Mouse (Mus musculus) midbrain, embryonic 16.5 days (tissue): ENCODE measurements at regions not wholly inside any gene's neighbourhood (a gene's known extent, or its start where the extent isn't known, plus 50 kb on each side); places are given as distances from the start of the nearest gene placed in this dataset.
"Not testable (repeated sequence)": the region's sequence is repeated elsewhere in the genome, so short reads cannot be mapped to it uniquely, and the experiment has no call there.

Experiments used
- ATAC-seq: fragments of 200-750 bp; cut with Nextera tagmentation; 2 replicates; pipeline ENCODE4 v1.8.0; 2017; ENCODE audit warnings: moderate TSS enrichment
- H3K27ac ChIP-seq: fragments of 300-500 bp; sonication (generic); 2 replicates; pipeline ENCODE4 v1.5.1; 2014; ENCODE audit warnings: mild to moderate bottlenecking, low read length, mixed read lengths
- H3K27me3 ChIP-seq: fragments of 300-500 bp; sonication (generic); 2 replicates; pipeline ENCODE4 v1.6.1; 2014; ENCODE audit warnings: low read depth, low read length, mixed read lengths; ENCODE audit not compliant: control insufficient read depth, insufficient read depth
- H3K36me3 ChIP-seq: fragments of 300-500 bp; sonication (generic); 2 replicates; pipeline ENCODE4 v1.6.1; 2014; ENCODE audit warnings: mild to moderate bottlenecking, low read length, moderate library complexity, mixed read lengths; ENCODE audit not compliant: control insufficient read depth, insufficient read depth
- H3K4me1 ChIP-seq: fragments of 300-500 bp; sonication (generic); 2 replicates; pipeline ENCODE4 v1.6.1; 2014; ENCODE audit warnings: mild to moderate bottlenecking, low read length, mixed read lengths; ENCODE audit not compliant: control insufficient read depth, insufficient read depth
- H3K4me2 ChIP-seq: fragments of 300-500 bp; sonication (generic); 2 replicates; pipeline ENCODE4 v1.6.1; 2014; ENCODE audit warnings: mild to moderate bottlenecking, low read length, mixed read lengths
- H3K4me3 ChIP-seq: fragments of 300-500 bp; sonication (generic); 2 replicates; pipeline ENCODE4 v1.5.1; 2014; ENCODE audit warnings: low read depth, mild to moderate bottlenecking, low read length, moderate library complexity, mixed read lengths
- H3K9ac ChIP-seq: fragments of 300-500 bp; sonication (generic); 2 replicates; pipeline ENCODE4 v1.6.1; 2014; ENCODE audit warnings: low read depth, low read length, mixed read lengths
- H3K9me3 ChIP-seq: fragments of 300-500 bp; sonication (generic); replicated peaks from 2 replicates; pipeline ENCODE4 v1.6.1; 2014; ENCODE audit warnings: mild to moderate bottlenecking, low read length, mixed read lengths; ENCODE audit not compliant: control insufficient read depth, poor library complexity, severe bottlenecking
- WGBS: fragments of 180-500 bp; shearing (Covaris S2); extraction: QIAGEN DNeasy Blood & Tissue Kit; methylation state at CpG from one replicate; pipeline ENCODE4 v1.1.7; 2014; 5-methylcytosine and 5-hydroxymethylcytosine counted together

- no peak for ATAC-seq
Measured at GRCm38 (mm10) chr4:94397284-94397683, 159.1 kb upstream of the Gm10306 start.

GRCm38 (mm10) chr4:94406922-94407321, 149.4 kb upstream of the Gm10306 start:
- Histone ChIP-seq H3K27me3 (no peaks in the 10 kb centered on the region), H3K9ac (no peak overlapping the region), H3K4me2 (no peak overlapping the region), H3K4me3 (no peak overlapping the region), H3K36me3 (no peaks in the 10 kb centered on the region), H3K9me3 (no peaks in the 10 kb centered on the region), H3K27ac (no peak overlapping the region), H3K4me1 (no peaks in the 10 kb centered on the region)
- no peak for ATAC-seq
- WGBS: 30% methylated on average over 1 of the region's 1 CpGs

More at GRCm38 (mm10) chr4:94397284-94397683, 159.1 kb upstream of the Gm10306 start:
- H3K9me3 ChIP-seq: no peaks in the 10 kb centered on the region
- WGBS: 80% methylated on average over 2 of the region's 2 CpGs
- H3K27ac ChIP-seq: no peak overlapping the region
- H3K4me1 ChIP-seq: peaks cover 3% of the 10 kb centered on the region
- H3K27me3 ChIP-seq: no peaks in the 10 kb centered on the region
- H3K9ac ChIP-seq: no peak overlapping the region
- no peak overlapping the region for H3K4me2 ChIP-seq
- H3K36me3 ChIP-seq: no peaks in the 10 kb centered on the region
- H3K4me3 ChIP-seq: no peak overlapping the region

GRCm38 (mm10) chr4:94407503-94407902, 148.8 kb upstream of the Gm10306 start:
- H3K9me3 ChIP-seq: no peaks in the 10 kb centered on the region
- no peak overlapping the region for H3K9ac ChIP-seq
- no peak overlapping the region for H3K27ac ChIP-seq
- ATAC-seq: no peak
- WGBS: 62% methylated on average over 4 of the region's 4 CpGs
- H3K27me3 ChIP-seq: no peaks in the 10 kb centered on the region
- no peak overlapping the region for H3K4me2 ChIP-seq
- no peak overlapping the region for H3K4me3 ChIP-seq
- H3K4me1 ChIP-seq: no peaks in the 10 kb centered on the region
- no peaks in the 10 kb centered on the region for H3K36me3 ChIP-seq

- H3K9ac ChIP-seq: no peak overlapping the region
- H3K27ac ChIP-seq: no peak overlapping the region
- no peaks in the 10 kb centered on the region for H3K9me3 ChIP-seq
- 61% methylated on average over 2 of the region's 2 CpGs for WGBS
- ATAC-seq: no peak
- no peaks in the 10 kb centered on the region for H3K27me3 ChIP-seq
- H3K4me1 ChIP-seq: no peaks in the 10 kb centered on the region
- no peaks in the 10 kb centered on the region for H3K36me3 ChIP-seq
- no peak overlapping the region for H3K4me3 ChIP-seq
- no peak overlapping the region for H3K4me2 ChIP-seq
Measured at GRCm38 (mm10) chr4:94412661-94413060, 143.7 kb upstream of the Gm10306 start.

GRCm38 (mm10) chr4:94425525-94425924, 130.8 kb upstream of the Gm10306 start:
- H3K27me3 ChIP-seq, H3K9ac ChIP-seq, ATAC-seq, H3K36me3 ChIP-seq, H3K4me1 ChIP-seq, H3K27ac ChIP-seq, H3K4me2 ChIP-seq, H3K9me3 ChIP-seq, H3K4me3 ChIP-seq: not testable (repeated sequence)
- WGBS: 85% methylated on average over 8 of the region's 10 CpGs

GRCm38 (mm10) chr4:94427581-94427980, 128.8 kb upstream of the Gm10306 start:
- Histone ChIP-seq H3K36me3 (no peaks in the 10 kb centered on the region), H3K9ac (no peak overlapping the region), H3K27me3 (no peaks in the 10 kb centered on the region), H3K4me3 (no peak overlapping the region), H3K9me3 (peaks cover 5% of the 10 kb centered on the region), H3K27ac (no peak overlapping the region), H3K4me1 (no peaks in the 10 kb centered on the region), H3K4me2 (no peak overlapping the region)
- no peak for ATAC-seq
- 90% methylated on average over 5 of the region's 5 CpGs for WGBS

- H3K4me3 ChIP-seq: no peak overlapping the region
- no peak overlapping the region for H3K9ac ChIP-seq
- ATAC-seq: no peak
- H3K36me3 ChIP-seq: no peaks in the 10 kb centered on the region
- no peaks in the 10 kb centered on the region for H3K4me1 ChIP-seq
- no peaks in the 10 kb centered on the region for H3K27me3 ChIP-seq
- WGBS: 76% methylated on average over 3 of the region's 3 CpGs
- H3K4me2 ChIP-seq: no peak overlapping the region
- no peak overlapping the region for H3K27ac ChIP-seq
- peaks cover 5% of the 10 kb centered on the region for H3K9me3 ChIP-seq
Measured at GRCm38 (mm10) chr4:94432005-94432404, 124.3 kb upstream of the Gm10306 start.

- no peak for ATAC-seq
- Histone ChIP-seq H3K27ac (no peak overlapping the region), H3K36me3 (no peaks in the 10 kb centered on the region), H3K9me3 (no peaks in the 10 kb centered on the region), H3K4me2 (no peak overlapping the region), H3K27me3 (no peaks in the 10 kb centered on the region), H3K4me3 (no peak overlapping the region), H3K4me1 (no peaks in the 10 kb centered on the region), H3K9ac (no peak overlapping the region)
- WGBS: 70% methylated on average over 10 of the region's 10 CpGs
Measured at GRCm38 (mm10) chr4:94437717-94438435, 118.5 kb upstream of the Gm10306 start.

- Histone ChIP-seq H3K36me3 (no peaks in the 10 kb centered on the region), H3K27me3 (no peaks in the 10 kb centered on the region), H3K4me1 (no peaks in the 10 kb centered on the region), H3K9ac (no peak overlapping the region), H3K4me2 (no peak overlapping the region), H3K9me3 (no peaks in the 10 kb centered on the region), H3K27ac (no peak overlapping the region), H3K4me3 (no peak overlapping the region)
- 79% methylated on average over 6 of the region's 6 CpGs for WGBS
- no peak for ATAC-seq
Measured at GRCm38 (mm10) chr4:94439159-94439836, 117.0 kb upstream of the Gm10306 start.
